Mouse (Mus musculus) cerebellum, adult 11 months (tissue): Measurements from ENCODE around the gene AC124108.1.
A peak's percentile ranks its signal among the peaks of the same experiment; 100 is the strongest.
"Not testable (repeated sequence)": the region's sequence is repeated elsewhere in the genome, so short reads cannot be mapped to it uniquely, and the experiment has no call there.

Experiments
- DNase-seq: peaks from one replicate; pipeline ENCODE4 v3.0.0; 2022

The AC124108.1 gene

DNA sequence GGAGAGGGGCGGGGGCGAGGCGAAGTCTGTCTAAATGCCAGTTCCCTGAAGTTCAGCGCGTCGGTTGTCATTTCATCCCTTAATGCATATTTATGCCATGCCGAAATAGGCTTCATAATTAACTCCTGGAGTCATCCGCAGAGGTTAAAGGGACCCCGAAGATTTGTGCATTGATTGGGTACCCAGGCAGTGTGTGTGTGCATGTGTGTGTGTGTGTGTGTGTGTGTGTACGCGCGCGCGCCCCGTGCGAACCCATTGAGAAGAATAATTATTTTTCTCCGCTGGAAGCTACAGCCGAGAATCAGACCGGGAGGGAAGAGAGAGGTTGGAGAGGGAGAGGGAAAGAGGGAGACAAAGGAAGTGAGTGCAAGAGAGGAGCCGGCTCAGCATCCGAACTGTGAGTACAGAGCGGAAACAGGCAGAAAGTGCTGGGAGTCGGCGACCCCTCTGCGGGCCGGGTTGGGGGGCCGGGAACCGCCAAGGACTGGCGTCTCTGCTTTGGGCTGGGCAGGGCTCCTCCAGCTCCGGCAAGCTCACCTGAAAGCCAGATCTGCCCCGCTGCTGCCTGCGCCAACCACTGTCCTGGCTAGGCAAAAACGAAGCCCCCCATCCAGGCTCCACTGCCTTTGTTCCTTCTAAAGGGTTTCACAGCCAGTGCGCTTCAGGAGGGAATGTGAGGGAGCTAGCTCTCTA lies at the start of gene AC124108.1, which contains the start of gene Lemd1:
TSS of gene AC124108.1 (plus strand) at position 365 of the 693 bp plus-strand sequence.
TSS of gene Lemd1 (plus strand) at position 339 of the 693 bp plus-strand sequence.
- DNase-seq: no peak

DNA sequence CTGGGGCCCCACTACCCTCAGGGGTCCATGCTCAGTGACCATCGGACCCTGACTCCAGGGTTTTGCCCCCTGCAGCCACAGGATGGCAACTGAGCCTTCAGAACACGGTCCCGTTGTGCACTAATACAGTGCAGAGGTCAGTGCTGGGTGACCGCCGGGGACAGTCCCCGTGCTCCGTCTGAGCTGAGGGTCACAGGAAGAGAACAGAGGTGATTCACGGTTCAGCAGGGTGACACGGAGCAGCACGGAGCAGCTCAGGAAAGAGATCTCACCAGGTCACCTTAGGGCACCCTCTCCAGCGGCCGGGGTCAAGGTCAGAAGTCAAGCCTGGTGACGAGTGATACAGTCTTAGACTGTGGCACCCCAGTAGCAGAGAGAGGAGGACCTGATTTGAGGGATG lies 49.5 kb upstream of the AC124108.1 start:
- no peak for DNase-seq

DNA sequence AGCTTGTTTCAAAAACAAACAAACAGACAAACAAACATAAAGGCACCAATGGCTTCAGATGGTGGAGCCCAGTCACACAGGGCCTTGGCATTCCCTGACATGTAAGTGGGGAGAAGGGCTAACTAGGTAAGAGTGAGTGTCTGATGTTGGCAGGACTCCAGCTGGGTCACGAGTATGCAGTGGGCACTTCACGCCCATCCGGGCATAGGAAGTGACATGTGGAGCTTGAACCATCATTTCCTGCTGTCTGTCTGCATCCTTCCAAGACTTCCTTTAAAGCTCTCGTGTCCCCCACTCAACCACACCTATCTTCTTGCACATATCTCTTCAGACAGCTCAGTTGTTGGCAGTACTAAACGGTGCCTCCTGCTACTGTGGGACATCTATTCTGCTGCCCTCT lies 48.2 kb upstream of the AC124108.1 start:
- DNase-seq: no peak

DNA sequence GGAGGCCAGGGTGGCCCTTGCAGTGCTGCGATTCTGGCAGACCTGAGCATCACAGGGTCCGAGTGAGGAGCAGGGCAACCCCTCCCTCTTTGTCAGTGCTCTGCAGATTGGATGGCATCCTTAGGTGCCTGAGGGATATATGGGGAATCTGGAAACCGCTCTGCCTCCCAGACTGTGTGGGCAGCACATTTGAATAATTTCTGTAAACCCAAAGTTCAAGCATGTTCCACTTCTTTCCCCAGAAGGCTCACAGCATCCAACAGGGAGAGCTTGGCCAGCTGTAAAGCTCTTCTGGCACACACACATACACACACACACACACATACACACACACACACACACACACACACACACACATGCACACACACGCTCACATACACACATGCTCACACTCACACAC lies 47.5 kb upstream of the AC124108.1 start:
- no peak for DNase-seq

- DNase-seq: no peak
Observed at GRCm38 (mm10) chr1:132144223-132144622, 47.0 kb upstream of the AC124108.1 start.

DNA sequence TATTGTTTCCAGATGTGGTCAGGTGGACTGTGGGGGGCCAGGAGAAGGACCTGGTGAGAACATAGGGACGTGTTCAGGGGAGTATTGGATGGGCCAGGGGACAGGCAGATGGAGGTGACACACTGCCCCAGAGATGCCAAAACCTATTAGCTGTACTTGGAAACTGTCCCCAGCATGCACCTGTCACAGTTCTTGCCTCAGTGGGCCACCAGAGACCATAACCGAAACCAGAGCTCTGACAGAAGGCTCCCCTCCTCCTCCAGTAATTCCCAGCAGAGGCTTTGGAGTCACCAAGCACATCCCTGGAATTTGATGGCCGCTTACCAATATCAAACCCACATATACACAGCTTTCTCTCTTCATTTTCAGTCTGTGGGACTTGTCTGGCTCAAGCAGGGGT lies 46.4 kb upstream of the AC124108.1 start:
- no peak for DNase-seq

DNA sequence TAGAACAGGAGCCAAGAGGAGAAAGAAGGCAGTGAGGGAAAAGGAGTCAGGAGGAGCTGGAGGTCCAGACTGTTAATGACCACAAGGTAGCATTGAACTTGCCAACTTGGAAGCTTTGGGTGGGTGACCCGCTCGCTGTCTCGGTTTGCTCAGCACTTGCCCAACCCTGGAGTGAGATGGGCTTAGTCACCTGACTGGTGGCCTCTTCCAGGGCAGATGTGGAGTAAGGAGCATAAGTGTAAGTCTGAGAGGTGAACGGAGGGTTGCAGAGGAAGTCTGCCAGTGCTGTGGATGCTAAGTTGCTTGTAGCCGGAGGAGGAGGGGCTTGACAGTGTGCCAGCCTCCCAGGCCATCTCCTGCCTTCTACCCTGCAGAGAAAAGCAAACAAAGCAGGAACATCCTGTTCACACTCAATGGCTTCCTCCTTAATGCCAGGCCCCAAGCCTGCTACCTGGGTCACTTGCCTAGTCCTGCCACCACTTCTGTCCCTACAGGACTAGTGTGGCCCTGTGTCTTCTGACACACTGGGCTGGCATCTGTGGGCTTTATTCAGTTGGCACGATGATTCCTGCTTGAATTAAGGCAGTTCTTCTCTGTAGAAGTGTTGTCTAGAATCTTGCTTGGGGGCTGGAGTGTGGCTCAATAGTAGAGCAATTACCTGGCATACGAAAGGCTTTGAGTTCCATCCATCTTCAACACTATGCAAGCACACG lies 45.1 kb upstream of the AC124108.1 start:
- no peak for DNase-seq

GRCm38 (mm10) chr1:132149410-132149809 lies 41.8 kb upstream of the AC124108.1 start:
- DNase-seq: no peak

DNA sequence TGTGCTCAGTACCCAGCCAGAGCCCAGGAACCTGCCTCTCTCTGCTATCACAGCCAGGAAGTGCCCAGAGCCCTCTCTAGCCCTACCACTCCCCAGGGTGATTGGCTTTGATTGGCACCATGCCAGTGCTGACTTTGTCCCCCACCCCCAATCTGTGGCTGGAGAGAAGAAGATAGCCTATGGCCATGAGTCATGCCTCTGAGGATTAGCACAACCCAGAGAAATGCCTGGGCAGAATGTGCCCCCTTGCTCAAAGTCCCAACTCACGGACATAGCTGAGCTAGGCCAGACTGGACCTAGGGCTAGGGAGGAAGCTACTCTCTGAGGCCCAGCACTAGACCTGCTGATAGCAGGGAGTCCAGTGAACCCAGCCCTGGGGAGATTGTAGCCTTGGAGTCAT lies 41.1 kb upstream of the AC124108.1 start:
- DNase-seq: no peak

GRCm38 (mm10) chr1:132150817-132151601 lies 40.2 kb upstream of the AC124108.1 start:
- no peak for DNase-seq

GRCm38 (mm10) chr1:132151908-132152307 lies 39.3 kb upstream of the AC124108.1 start:
- no peak for DNase-seq

GRCm38 (mm10) chr1:132153086-132153690 lies 38.1 kb upstream of the AC124108.1 start:
- no peak for DNase-seq

- DNase-seq: no peak
Observed at GRCm38 (mm10) chr1:132153691-132154090, 37.6 kb upstream of the AC124108.1 start.

DNA sequence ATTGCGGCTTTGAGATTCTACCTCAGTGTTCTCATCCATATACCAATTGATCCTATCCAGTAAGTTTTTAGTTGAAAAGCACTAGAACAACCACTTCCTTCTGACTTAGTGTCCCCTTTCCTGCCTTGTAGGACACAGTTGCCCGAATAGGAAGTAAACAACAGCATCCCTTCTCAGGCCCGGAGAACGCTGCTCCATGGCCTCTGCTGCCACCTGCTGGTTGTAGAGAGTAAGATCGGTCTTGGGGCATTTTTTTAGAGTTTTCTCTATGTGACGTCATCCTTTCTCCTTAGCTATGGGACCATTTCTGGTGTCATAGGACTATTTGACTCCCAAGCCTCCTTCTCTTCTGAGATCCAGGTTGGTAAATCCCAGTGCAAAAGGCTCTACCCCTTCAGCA lies 35.5 kb upstream of the AC124108.1 start:
- peak; percentile 76 for DNase-seq

GRCm38 (mm10) chr1:132157016-132157781 lies 34.1 kb upstream of the AC124108.1 start:
- peak; percentile 93 for DNase-seq

DNA sequence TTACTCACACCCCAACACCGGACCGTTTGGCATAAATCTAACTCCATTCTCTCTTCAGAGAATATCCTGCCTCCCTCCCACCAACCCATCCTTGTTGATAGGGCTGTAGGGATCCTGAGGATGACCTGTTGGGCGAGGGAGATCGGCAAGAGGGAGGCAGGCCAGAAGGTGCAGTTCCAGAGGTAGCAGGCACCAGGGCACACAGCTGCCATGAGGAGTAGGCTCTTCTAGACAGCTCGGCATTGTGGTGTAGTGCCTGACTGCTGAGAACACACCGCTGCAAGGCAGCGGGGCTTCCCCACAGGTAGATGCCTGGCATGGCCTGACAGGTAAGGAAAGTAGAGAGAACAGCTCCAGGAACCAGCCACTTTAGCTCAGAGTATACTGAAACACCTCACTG lies 33.4 kb upstream of the AC124108.1 start:
- no peak for DNase-seq

- no peak for DNase-seq
Observed at GRCm38 (mm10) chr1:132158741-132159140, 32.5 kb upstream of the AC124108.1 start.

DNA sequence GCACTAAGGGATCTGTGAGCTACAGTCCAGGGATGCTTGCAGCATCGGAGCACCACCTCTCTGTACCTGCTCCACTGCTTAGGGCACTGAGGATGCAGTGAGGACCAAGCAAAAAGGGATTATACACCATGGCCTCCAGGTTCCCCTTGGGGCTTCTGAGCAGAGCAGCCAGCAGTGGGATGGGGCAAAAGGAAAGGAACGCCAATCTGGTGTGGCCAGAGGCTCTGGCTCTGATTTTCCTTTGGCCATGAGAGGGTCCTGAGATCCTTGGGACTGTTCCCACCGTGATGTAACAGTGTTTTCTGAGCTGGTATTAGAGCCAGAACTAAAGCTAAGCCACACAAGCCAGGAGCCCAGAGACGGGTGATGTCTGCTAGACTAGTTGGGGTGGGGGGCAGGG lies 31.6 kb upstream of the AC124108.1 start:
- no peak for DNase-seq

- DNase-seq: peak; percentile 74
Observed at GRCm38 (mm10) chr1:132161211-132161880, 29.9 kb upstream of the AC124108.1 start.

- not testable (repeated sequence) for DNase-seq
Observed at GRCm38 (mm10) chr1:132162618-132163017, 28.6 kb upstream of the AC124108.1 start.

- no peak for DNase-seq
Observed at GRCm38 (mm10) chr1:132164780-132165518, 26.3 kb upstream of the AC124108.1 start.
